Mouse (Mus musculus): Measurements from ENCODE around the gene Miga2. TPM values are rescaled to one million over a fixed set of nuclear protein-coding genes. Genes with fewer than 3 reads are reported as not detected.

Miga2 gene
- polyA plus RNA-seq, 1 experiment from 2014 or later = 13.8 TPM

DNA sequence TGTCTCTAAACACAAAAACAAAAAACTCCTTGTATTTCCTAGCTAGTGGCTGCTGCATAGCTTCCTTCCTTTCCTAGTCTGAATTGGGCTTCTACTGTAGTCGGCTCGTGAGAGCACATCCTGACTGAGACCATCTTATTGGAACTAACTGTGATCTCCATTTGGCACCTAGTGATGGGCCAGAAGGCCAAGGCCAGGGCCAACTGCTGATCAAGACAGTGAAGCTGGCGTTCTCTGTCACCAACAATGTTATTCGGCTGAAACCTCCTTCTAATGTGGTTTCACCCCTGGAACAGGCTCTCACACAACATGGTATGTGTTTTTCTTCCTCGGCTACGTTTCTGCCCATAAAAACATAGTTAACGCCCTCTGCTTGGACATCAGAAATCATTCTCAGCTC lies 36.8 kb upstream of the Miga2 start:
- Histone ChIP-seq H3K36me3 (ENCODE audit: insufficient read depth, low read length) (peaks cover 36% of the 10 kb centered on the region), H3K4me1 (ENCODE audit: insufficient read depth, low read depth, low read length) (no peaks in the 10 kb centered on the region), H3K9ac (replicated peaks; ENCODE audit: low read depth) (no peak overlapping the region), H3K9me3 (ENCODE audit: low read length) (no peaks in the 10 kb centered on the region), H3K4me2 (replicated peaks; ENCODE audit: low read depth, low read length) (no peak overlapping the region), H3K27me3 (replicated peaks; ENCODE audit: insufficient read depth, low read length) (no peaks in the 10 kb centered on the region), H3K27ac (ENCODE audit: low read length) (no peak overlapping the region), H3K4me3 (ENCODE audit: low read depth, low read length) (no peak overlapping the region)
- TF ChIP-seq EP300 (IDR thresholded peaks at IDR 0.05) (no peak), CTCF (IDR thresholded peaks at IDR 0.05) (no peak)
- ATAC-seq (no peak), DNase-seq (ENCODE audit: low spot score) (no peak)
- WGBS = 83% methylated on average over 7 of the region's 7 CpGs

GRCm38 (mm10) chr2:30328791-30329190 lies 35.2 kb upstream of the Miga2 start:
- H3K4me1 ChIP-seq (ENCODE audit: insufficient read depth, low read depth, low read length) = no peaks in the 10 kb centered on the region
- TF ChIP-seq EP300 (IDR thresholded peaks at IDR 0.05) (no peak), CTCF (IDR thresholded peaks at IDR 0.05) (no peak)
- no peak overlapping the region for H3K27ac ChIP-seq (ENCODE audit: low read length)
- no peak overlapping the region for H3K4me3 ChIP-seq (ENCODE audit: low read depth, low read length)
- H3K9me3 ChIP-seq (ENCODE audit: low read length) = no peaks in the 10 kb centered on the region
- H3K9ac ChIP-seq (replicated peaks; ENCODE audit: low read depth) = no peak overlapping the region
- H3K27me3 ChIP-seq (replicated peaks; ENCODE audit: insufficient read depth, low read length) = no peaks in the 10 kb centered on the region
- peaks cover 36% of the 10 kb centered on the region for H3K36me3 ChIP-seq (ENCODE audit: insufficient read depth, low read length)
- 88% methylated on average over 3 of the region's 3 CpGs for WGBS
- DNase-seq (ENCODE audit: low spot score) (no peak), ATAC-seq (no peak)
- H3K4me2 ChIP-seq (replicated peaks; ENCODE audit: low read depth, low read length) = no peak overlapping the region

GRCm38 (mm10) chr2:30335324-30335723 lies 28.7 kb upstream of the Miga2 start:
- Histone ChIP-seq H3K4me2 (replicated peaks; ENCODE audit: low read depth, low read length) (no peak overlapping the region), H3K9ac (replicated peaks; ENCODE audit: low read depth) (no peak overlapping the region), H3K9me3 (ENCODE audit: low read length) (no peaks in the 10 kb centered on the region), H3K27ac (ENCODE audit: low read length) (no peak overlapping the region), H3K4me3 (ENCODE audit: low read depth, low read length) (no peak overlapping the region), H3K27me3 (replicated peaks; ENCODE audit: insufficient read depth, low read length) (no peaks in the 10 kb centered on the region), H3K36me3 (ENCODE audit: insufficient read depth, low read length) (peaks cover 46% of the 10 kb centered on the region; the same call in 1 of the 2 replicates), H3K4me1 (ENCODE audit: insufficient read depth, low read depth, low read length) (no peaks in the 10 kb centered on the region)
- ATAC-seq (no peak), DNase-seq (ENCODE audit: low spot score) (no peak)
- TF ChIP-seq CTCF (IDR thresholded peaks at IDR 0.05) (no peak), EP300 (IDR thresholded peaks at IDR 0.05) (no peak)
- 98% methylated on average over 2 of the region's 2 CpGs for WGBS

DNA sequence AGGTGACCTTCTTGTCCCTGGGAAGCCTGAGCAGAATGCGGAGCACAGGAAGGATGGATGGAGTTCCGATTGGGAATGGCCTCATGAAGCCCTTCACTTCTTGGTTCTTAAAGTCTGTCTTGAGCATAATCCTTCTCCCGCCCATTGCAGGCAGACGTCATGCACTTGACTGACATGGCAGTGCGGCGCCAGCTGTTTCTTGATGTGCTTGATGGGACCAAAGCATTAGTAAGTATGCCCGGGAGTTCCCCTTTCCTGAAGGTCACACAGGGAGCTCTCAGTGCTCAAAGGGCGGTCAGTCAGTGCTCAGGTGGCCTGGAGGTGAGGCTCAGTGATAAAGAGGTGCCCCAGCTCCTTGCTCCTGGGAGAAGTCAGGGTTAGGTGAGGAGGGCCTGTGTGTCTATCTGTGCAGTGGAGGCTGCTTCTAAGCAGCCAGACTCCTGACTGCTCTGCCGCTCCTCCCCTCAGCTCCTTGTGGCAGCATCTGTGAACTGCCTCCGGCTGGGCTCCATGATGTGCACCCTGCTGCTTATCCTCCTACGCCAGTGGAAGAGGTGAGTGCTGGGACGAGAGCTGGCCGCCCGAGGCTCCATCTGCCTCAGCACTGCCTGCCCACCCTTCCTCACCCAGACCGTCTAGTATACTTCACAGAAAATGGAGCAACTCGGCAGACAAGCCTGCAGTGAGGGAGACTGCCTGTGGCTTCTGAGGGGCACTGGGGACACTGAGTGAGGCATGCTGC lies 27.7 kb upstream of the Miga2 start:
- WGBS = 81% methylated on average over 16 of the region's 16 CpGs
- Histone ChIP-seq H3K4me3 (ENCODE audit: low read depth, low read length) (no peak overlapping the region), H3K9me3 (ENCODE audit: low read length) (no peaks in the 10 kb centered on the region), H3K4me2 (replicated peaks; ENCODE audit: low read depth, low read length) (no peak overlapping the region), H3K27me3 (replicated peaks; ENCODE audit: insufficient read depth, low read length) (no peaks in the 10 kb centered on the region), H3K27ac (ENCODE audit: low read length) (no peak overlapping the region), H3K36me3 (ENCODE audit: insufficient read depth, low read length) (peaks cover 49% of the 10 kb centered on the region; the same call in 1 of the 2 replicates), H3K4me1 (ENCODE audit: insufficient read depth, low read depth, low read length) (no peaks in the 10 kb centered on the region), H3K9ac (replicated peaks; ENCODE audit: low read depth) (no peak overlapping the region)
- no peak for TF ChIP-seq CTCF (IDR thresholded peaks at IDR 0.05)
- no peak for TF ChIP-seq EP300 (IDR thresholded peaks at IDR 0.05)
- no peak for ATAC-seq
- DNase-seq (ENCODE audit: low spot score) = no peak

DNA sequence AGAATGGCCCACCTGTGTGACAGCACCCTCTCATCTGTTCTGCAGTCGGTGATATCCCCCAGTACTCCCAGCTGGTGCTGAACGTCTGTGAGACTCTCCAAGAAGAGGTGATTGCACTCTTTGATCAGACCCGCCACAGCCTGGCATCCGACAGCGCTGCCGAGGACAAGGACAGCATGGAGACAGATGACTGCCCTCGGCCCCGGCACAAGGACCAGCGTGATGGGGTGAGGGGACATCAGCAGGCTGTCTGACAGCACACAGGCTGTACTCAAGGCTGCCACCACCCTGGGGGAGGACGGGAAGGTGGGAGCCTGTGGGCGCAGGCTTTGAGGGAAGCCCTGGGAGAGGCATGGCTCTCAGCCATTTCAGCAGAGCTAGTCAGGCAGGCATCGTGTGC lies 26.9 kb upstream of the Miga2 start:
- ATAC-seq (no peak), DNase-seq (ENCODE audit: low spot score) (no peak)
- TF ChIP-seq EP300 (IDR thresholded peaks at IDR 0.05) = no peak
- no peak for TF ChIP-seq CTCF (IDR thresholded peaks at IDR 0.05)
- H3K9me3 ChIP-seq (ENCODE audit: low read length) = no peaks in the 10 kb centered on the region
- no peak overlapping the region for H3K4me3 ChIP-seq (ENCODE audit: low read depth, low read length)
- H3K27me3 ChIP-seq (replicated peaks; ENCODE audit: insufficient read depth, low read length) = no peaks in the 10 kb centered on the region
- H3K9ac ChIP-seq (replicated peaks; ENCODE audit: low read depth) = no peak overlapping the region
- 60% methylated on average over 12 of the region's 12 CpGs for WGBS
- H3K36me3 ChIP-seq (ENCODE audit: insufficient read depth, low read length) = peaks cover 57% of the 10 kb centered on the region; the same call in 1 of the 2 replicates
- no peak overlapping the region for H3K27ac ChIP-seq (ENCODE audit: low read length)
- no peaks in the 10 kb centered on the region for H3K4me1 ChIP-seq (ENCODE audit: insufficient read depth, low read depth, low read length)
- no peak overlapping the region for H3K4me2 ChIP-seq (replicated peaks; ENCODE audit: low read depth, low read length)

- ATAC-seq (no peak), DNase-seq (ENCODE audit: low spot score) (no peak)
Observed at GRCm38 (mm10) chr2:30342061-30342460, 22.0 kb upstream of the Miga2 start.

More at GRCm38 (mm10) chr2:30342061-30342460, 22.0 kb upstream of the Miga2 start:
- no peak for TF ChIP-seq CTCF (IDR thresholded peaks at IDR 0.05)
- TF ChIP-seq EP300 (IDR thresholded peaks at IDR 0.05) = no peak
- WGBS = 90% methylated on average over 3 of the region's 3 CpGs
- Histone ChIP-seq H3K9me3 (ENCODE audit: low read length) (no peaks in the 10 kb centered on the region), H3K4me2 (replicated peaks; ENCODE audit: low read depth, low read length) (no peak overlapping the region), H3K4me1 (ENCODE audit: insufficient read depth, low read depth, low read length) (no peaks in the 10 kb centered on the region), H3K9ac (replicated peaks; ENCODE audit: low read depth) (no peak overlapping the region), H3K4me3 (ENCODE audit: low read depth, low read length) (no peak overlapping the region), H3K27ac (ENCODE audit: low read length) (no peak overlapping the region), H3K36me3 (ENCODE audit: insufficient read depth, low read length) (peaks cover 38% of the 10 kb centered on the region; the same call in 1 of the 2 replicates), H3K27me3 (replicated peaks; ENCODE audit: insufficient read depth, low read length) (no peaks in the 10 kb centered on the region)
